Mouse (Mus musculus) brain, embryonic 14.5 days (tissue): ENCODE measurements around the gene Ift43. TPM values are rescaled to one million over a fixed set of nuclear protein-coding genes. Genes with fewer than 3 reads are reported as not detected.

ENCODE experiments used
- DNase-seq: peaks from one replicate; pipeline ENCODE4 v3.0.0-alpha.2; 2011; ENCODE audit warnings: low read depth
- CTCF ChIP-seq: fragments of 200-500 bp; IDR thresholded peaks from 2 replicates; pipeline ENCODE4 v1.5.1; 2012; ENCODE audit warnings: inconsistent platforms, mild to moderate bottlenecking, moderate library complexity, borderline replicate concordance; ENCODE audit not compliant: insufficient read depth, insufficient read length; ENCODE audit errors: extremely low read depth
- POLR2A ChIP-seq: fragments of 200-500 bp; IDR thresholded peaks from 2 replicates; pipeline ENCODE4 v1.6.1; 2012; ENCODE audit warnings: mild to moderate bottlenecking, inconsistent platforms, borderline replicate concordance; ENCODE audit not compliant: poor library complexity, insufficient read depth, insufficient read length, severe bottlenecking; ENCODE audit errors: extremely low read depth
- polyA plus RNA-seq: library from polyadenylated mRNA; depleted of rRNA; stranded (reverse); fragments of >200 nt; gene quantifications from 2 replicates; pipeline ENCODE4 v1.2.3, GENCODE M21; 2012

Ift43 gene
- polyA plus RNA-seq, 1 experiment, result 37.5 TPM

DNA sequence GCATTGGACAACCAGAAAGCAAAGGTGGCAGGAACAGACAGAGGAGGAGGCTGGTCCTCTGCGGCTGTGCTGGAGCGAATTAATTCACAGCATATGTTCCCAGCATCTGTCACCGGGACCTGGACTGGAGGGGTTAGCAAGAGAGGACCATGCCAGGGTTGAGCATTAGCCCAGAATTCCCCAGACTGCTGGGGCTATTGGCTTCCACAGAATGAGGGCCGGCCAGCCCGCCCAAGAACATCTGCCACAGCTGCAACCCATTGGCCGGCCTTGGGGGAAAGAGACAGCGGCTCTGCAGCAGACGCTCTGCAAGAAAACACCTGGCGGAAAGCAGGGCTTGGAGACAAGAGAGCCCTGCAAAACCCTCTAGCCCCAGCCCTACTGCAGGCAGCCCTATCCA lies 84.7 kb downstream of the Ift43 start:
- TF ChIP-seq CTCF (no peak), POLR2A (no peak)
- peak; percentile 64 for DNase-seq

DNA sequence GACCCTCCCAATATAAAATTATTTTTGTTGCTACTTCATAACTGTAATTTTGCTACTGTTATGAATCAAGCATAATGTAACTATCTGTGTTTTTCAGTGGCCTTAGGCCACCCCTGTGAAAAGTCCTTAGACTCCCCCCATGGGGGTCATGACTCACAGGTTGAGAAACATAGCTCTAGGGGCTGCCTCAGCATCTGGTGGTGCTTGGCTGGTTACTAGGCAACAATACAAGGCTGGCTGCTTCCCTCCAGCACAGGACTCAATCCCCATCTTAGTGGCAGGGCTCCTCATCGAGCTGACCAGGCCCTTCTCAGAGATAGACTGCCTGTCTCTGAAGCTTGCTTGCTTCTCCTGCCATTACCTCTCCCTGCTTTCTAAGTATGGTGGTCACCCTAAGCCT lies 86.4 kb downstream of the Ift43 start:
- no peak for DNase-seq
- no peak for TF ChIP-seq POLR2A
- no peak for TF ChIP-seq CTCF

DNA sequence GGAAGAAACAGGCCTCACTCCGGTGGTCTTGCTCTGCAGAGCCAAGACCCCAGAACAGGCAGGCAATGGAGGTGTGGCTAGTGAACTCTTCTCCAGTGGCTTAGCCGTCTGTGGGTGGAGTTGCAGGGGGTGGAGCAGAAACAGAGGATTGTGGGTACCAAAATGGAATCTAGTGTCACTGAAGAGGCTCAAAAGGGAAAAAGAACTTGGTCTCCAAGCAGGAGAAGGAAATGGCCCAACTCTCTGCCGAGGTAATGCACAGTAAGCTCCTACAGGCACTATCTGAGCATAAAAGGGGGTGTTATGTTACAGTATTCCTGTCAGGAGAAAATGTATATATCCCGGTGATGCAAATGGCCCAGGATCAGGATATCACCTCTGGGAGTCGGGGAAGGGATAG lies 86.9 kb downstream of the Ift43 start:
- no peak for TF ChIP-seq CTCF
- TF ChIP-seq POLR2A, result no peak

DNA sequence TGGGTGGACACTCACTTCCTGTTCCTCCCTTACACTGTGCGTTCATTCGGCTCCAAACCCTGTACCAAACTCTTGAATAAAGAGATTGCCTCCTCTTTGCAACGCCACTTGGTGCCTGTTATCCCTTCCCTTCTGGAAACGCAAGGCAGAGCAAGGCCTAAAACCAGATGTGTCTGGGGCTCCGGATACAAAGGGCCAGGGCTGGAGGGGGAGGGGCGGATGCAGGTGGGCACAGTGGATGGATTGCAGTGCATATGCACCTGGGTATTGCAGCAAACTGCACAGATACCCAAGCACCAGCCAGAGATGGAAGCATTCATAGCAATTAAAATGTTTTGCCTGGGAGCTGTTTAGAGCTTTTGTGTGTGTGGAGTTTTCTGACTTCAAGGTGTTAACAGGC lies 91.0 kb downstream of the Ift43 start:
- DNase-seq, result peak; percentile 57
- TF ChIP-seq CTCF (no peak), POLR2A (no peak)

More for the DNA sequence above, 86.9 kb downstream of the Ift43 start:
- no peak for DNase-seq

DNA sequence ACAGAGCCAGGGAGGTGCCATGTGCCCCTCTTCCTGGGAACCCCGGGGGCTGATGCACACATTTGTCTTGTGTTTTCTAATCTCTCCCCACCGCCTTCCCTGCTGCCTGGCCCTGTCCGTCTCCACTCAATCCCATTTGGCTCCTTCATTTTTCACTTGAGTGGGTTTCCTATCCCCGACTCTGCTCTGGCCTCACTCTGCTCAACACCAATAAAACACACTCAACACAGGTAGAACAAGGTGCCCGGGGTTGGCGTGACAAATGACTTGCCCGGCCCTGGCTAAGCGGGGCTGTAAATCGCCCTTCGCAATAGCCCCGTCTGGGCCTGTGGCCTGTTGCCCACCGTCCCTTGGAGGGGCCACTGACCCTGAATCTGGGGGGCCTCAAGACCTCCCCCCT lies 92.0 kb downstream of the Ift43 start:
- TF ChIP-seq POLR2A (no peak), CTCF (no peak)
- DNase-seq, result no peak

DNA sequence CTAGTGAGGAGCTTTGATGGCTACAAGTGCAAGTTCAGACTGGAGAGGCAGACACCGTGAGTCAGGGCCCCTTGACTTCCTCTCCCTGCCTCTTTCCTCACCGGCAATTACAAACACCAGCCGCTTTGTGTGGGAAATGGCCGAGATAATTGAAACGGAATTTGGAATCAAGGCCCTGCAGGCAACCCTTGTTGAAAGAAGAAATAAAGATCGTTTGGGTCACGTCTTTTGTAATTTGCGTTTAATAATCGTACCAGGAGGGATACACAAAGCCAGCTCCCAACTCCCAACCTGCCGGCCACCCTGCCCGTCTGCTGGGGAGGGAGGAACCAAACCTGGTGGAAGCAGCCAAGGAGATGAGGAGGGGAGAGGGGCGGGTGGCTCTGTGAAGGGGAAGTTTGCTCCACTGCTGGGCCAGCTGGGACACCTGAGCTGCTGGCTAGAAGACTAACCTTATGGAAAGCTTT lies 93.2 kb downstream of the Ift43 start:
- DNase-seq, result peak; percentile 64
- TF ChIP-seq POLR2A (no peak), CTCF (no peak)

DNA sequence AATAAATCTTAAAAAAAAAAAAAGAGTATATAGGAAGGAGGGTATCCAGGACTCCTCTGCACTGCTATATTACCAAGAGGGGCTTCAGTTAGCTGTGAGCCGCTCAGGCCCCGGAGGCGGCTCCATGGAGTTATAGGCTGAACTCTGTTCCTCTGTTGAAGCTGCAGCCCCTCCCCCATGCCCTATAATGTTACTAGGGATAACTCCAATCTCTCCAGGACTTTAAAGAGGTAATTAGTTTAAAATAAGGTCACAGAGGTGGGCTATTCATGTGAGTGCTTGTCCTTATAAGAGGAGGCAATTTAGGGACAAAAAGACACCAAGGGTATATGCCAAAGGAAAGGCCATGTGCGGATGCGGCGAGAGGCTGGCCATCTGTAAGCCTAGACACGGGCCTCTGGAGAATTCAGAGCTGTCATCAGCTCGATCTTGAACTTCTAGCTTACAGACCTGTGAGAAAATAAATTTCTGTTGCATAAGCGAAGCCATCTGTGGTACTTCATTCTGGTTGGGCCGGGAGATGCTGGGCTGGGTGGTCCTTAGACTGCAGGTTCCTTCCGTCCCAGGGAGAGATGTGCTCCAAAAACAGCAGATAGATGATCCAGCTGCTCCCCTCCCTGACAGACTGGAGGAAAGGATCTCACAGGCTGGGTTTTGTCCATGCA lies 94.5 kb downstream of the Ift43 start:
- TF ChIP-seq POLR2A, result no peak
- DNase-seq, result peak; percentile 67

DNA sequence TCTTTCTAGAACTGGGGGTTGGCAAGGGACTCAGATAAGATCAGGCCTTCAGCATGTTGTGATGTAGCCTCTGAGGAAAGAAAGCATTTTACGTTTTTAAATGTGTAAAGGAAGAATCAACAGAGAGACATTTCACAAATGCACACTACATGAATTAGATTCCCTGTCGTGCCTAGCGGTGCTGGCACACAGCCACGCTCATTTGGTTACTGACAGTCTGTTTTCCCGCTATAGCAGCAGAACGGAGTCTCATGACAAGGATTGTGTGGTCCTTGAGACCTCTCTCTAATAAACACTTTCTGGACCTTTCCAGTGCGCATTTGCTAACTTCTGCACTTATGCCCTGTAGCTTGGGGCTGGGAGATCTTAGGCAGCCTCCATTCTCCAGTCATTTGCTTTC lies 96.9 kb downstream of the Ift43 start:
- TF ChIP-seq CTCF (no peak), POLR2A (no peak)
- peak; percentile 92 for DNase-seq

DNA sequence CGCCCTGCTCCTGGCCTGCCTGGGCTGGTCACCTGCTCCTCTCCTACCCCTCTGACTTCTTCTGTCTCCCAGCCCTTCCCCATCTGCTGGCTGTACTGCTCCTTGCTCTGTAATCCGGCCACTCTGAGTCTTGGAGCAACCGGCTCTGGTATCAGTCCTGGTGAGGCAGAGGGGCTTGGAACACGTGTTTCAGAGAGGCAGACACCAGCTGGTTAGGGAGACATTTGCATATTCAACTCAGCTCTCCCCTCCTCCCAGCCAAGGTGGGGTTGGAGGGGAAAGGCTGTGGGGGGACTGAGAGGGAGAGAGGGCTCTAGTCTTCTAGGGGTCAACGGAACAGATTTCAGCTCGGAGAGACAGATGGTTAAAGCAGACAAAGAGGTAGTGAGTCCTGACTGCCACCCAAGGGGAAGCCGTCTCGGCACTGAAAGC lies 99.0 kb downstream of the Ift43 start:
- TF ChIP-seq CTCF (no peak), POLR2A (no peak)
- DNase-seq, result peak; percentile 91

DNA sequence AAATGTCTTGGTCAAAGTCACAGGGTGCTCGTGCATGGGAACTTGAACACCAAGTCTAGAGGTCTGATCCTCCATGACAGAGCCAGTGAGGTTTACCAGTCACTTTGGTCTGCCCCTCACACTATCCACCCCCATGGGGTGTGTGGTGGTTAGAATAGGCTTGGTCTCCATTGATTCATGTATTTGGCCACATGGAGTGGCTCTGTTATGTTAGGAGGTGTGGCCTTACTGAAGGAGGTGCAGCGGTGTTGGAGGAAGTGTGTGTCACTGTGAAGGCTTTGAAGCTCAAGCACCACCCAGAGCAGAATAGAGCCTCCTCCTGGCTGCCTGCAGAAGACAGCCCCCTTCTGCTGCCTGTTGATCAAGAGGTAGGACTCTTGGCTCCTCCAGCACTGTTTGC lies 99.5 kb downstream of the Ift43 start:
- TF ChIP-seq CTCF (no peak), POLR2A (no peak)
- DNase-seq, result peak; percentile 40

DNA sequence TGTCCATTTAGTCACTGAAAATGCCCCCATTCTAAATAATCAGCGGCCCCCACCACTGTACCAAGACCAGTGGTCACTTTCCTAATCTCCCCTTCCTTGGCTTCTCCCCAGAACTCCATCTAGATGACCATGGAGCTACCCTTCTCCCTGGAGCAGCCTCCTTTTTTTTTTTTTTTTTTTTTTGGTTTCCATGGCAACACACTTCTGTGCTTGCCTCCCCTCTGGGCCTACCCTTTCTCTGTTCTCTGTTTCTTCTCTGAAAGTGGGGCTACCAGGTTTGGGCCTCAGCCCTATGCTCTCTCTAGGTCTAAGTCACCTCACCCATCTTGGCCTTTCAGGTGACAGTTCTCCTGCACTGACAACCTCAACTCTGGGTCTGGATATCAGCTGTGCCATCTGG lies 100.1 kb downstream of the Ift43 start:
- TF ChIP-seq POLR2A (no peak), CTCF (no peak)
- DNase-seq, result peak; percentile 50

DNA sequence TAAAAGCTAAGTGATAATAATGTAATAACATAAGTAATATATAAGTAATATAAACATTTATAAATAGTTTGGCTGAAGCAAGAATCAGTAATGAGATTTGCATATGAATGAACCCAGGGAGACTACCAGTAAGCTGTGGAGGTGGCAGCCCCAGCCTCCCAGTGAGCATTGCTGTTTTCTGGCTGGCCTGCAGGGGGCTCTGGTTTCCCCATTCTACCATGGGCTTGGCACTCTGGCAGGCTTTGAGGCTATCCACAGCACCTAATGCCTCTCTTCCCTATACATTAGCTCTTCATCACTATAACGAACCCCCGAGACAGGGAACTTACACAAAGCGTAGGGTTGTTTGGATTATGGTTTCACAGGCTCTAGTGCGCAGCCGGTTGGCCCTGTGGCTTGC lies 105.8 kb downstream of the Ift43 start:
- no peak for TF ChIP-seq POLR2A
- peak; percentile 69 for TF ChIP-seq CTCF
- peak; percentile 55 for DNase-seq
